Mouse (Mus musculus): Measurements from ENCODE around the gene Fat1.

Fat1 gene

DNA sequence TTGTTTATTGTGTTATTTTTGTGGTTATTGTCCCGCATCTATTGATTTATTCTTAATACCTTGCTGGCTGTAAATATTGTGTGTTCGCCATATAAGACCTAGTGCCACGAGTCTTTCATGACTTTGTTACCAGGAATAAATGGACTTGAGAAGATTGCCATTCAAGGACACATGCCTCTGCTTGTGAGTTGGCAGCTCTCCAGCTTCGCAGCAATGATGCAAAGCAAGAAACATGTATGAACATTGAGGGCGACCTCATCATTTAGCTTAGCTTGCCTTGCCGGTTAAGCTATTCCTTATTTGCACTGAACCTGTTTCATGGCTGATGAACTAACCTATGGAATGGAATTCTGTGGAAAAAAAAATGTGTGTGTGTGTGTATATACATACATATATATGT lies 26.2 kb downstream of the Fat1 start:
- in situ Hi-C loops (cut with MboI, MseI), result no loop called here

DNA sequence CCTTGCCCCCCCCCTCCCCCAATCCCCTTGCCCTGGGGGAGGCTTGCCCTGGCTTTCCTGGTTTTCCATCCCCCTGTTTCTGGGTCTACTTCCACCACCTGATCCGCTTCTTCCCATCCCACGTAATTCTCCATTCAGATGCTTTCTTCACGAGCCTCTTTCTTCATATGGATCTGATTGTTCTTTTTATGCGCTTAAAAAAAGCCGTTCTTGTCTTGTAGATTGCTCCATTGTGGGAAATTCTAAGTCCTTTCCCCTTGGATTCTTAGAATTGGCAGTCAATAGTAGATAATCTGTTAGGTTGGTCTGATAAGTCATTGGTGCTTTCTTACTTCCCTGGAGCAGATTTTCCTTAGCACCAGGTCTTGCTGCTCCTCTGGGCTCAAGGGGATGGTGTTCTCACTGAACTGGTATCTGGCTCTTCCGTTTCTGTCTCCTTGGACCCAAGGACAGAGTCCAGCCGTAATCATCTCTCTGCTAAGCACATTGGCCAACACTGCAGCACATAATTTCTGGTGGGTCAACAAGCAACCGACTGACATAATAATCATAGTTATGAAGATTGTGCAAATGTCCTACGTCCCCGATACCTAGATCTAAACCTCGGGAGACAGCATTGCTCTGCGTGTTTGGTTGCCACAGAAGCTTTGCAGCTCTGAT lies 27.5 kb downstream of the Fat1 start:
- in situ Hi-C loops (cut with MboI, MseI), result no loop called here

DNA sequence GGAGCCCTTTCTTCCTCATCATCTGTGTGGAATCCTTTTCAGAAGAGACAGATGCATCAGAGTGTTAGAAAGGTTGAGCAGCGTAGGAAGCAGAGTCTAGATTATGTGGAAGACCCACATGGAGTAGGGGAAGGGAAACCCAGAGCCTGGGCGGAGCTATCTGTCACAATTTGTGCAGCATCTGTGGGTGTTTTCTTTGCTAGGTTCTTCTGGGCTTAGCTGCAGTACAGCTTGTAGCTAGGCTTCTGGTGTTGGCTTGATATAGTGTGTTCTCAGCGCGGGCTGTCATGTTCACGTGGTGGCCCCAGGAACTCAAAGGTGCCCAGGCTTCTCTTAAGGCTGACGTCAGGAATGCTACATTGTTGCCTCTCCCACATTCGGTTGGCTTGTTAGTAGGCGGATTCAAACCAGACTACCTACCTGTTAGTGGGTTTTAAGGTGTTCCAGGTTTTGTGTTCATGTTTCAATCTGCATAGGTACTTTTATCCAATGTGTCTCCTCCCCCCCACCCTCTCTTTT lies 32.3 kb downstream of the Fat1 start:
- in situ Hi-C loops (cut with MboI, MseI), result no loop called here

DNA sequence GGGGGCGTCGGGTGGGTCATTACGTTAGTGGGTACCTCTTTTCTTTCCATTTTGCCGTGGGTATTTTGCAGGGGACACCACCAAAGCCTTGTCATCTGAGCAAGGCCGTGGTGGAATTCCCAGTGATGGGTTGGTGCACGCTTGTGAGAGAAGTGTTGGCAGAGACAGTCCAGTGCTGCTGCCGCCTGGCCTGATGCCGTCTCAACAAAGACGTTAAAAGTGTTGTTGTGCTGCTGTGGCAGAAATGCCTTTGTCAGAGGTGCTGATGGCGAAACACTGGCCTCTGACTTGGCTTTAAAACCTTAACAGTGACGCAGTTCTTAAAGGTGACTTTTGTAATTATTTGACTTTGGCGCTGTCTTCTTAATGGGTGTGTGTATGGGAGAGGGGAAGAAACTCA lies 34.8 kb downstream of the Fat1 start:
- in situ Hi-C loops (cut with MboI, MseI), result no loop called here

DNA sequence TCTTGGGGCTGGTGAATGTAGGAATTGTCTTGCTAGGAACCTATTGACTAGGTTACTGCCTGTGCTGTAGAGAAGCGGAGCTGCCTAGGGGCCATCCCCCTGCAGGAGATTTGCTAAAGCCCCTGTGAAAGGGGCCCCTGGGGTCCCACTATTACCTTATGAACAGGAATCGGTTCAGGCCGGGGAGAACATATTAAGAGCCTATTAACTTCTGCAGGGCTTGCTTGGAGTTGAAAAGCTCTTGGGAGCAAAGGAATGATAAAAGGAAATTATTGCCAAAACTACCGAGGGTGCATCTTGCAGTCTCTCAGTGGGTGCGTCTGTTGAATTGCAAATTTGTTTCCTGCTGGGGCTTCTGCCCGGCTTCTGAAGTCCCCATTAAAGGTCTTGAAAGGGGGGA lies 36.1 kb downstream of the Fat1 start:
- in situ Hi-C loops (cut with MboI, MseI), result no loop called here

DNA sequence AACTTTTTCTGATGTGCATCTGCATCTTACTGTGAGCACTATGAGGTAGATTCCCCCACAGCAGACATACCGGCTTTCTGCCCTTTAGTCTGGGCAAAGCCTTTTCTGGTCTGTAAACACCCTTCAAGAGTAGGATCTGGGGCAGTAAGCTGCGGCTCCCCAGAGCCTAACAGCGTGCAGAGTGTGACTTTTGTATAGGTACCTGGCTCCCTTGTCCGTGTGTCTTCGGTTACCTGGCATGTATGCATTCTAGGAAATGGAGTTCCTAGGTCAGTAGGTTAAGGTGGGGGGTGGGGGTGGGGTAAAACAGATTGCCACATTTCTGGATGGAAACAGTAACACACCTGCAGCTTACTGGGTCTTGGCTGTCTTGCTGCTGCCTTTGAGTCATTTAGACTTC lies 36.7 kb downstream of the Fat1 start:
- in situ Hi-C loops (cut with MboI, MseI), result no loop called here

DNA sequence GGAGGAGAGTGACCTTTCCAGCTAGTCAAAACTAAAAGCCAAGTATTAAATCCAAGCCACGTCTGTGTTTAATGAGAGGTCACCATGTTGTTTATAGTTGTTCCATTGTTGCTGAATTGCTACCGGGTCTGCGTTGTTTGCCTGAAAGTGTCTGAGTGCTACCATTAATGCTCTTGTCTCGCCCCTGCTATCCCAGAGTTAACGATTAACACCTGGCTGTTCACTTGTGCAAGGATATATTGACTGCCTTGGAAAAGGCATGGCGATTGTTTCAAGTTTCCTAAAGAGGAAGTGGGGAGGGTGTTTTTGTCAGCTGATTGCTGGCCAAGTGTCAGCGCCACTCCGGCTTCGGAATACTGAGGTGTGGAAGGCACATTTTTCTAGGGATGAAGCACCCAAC lies 39.9 kb downstream of the Fat1 start:
- in situ Hi-C loops (cut with MboI, MseI), result no loop called here

DNA sequence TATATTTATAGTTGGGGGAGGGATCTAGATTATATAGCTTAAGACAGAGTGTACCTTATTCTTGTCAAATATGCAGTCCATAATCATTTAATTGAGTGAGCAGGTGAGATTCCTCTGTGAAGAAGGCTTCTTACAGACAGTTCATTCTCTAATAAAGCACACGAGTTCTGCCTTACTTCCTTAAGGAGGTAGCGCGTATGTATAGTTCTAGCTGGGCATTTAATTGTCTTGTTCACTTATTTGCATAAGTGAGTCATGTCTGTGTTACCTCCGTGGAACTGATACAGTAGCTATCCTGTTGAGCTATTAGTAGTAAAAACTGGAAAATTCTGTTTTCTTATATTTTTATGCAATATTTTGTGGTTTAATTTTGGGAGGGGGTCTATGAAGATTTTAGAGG lies 40.4 kb downstream of the Fat1 start:
- in situ Hi-C loops (cut with MboI, MseI), result no loop called here

DNA sequence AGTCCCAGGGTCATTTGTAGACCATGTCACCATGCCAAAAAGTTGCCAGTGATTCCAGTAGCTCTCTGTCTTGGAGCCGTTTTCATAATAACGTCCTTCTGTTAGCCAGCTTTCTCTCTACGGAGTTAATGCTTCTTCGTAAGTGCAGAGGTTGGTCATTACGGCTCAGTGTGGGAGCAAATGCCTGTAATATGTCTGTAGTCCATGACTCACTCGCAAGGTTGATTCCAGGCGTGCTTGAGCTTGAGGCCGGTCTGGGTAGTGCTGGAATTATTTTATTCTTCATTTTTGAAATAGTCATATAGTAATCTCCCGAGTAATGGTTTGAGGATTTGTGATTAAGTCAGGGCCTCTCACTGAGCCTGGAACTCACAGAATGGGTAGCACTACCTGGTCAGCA lies 43.4 kb downstream of the Fat1 start:
- in situ Hi-C loops (cut with MboI, MseI), result no loop called here

DNA sequence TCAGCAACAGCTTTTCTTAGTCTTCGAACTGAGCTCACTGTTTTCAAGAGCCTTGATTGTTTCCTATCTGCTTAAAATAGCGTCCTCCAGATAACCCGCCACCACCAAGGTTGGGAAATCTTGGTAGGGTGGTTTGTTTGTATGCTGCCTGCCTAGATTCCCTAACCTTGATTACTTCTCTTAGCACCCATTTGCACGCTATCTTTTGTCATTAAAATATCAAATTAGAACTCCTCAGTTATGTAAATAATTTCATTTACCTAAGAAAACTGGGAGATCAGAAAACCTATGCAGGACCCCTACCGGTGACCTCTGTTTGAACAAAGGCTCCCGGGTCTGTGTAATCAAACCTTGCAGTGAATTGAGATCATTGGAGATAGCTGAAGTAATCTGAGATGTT lies 44.0 kb downstream of the Fat1 start:
- in situ Hi-C loops (cut with MboI, MseI), result no loop called here

DNA sequence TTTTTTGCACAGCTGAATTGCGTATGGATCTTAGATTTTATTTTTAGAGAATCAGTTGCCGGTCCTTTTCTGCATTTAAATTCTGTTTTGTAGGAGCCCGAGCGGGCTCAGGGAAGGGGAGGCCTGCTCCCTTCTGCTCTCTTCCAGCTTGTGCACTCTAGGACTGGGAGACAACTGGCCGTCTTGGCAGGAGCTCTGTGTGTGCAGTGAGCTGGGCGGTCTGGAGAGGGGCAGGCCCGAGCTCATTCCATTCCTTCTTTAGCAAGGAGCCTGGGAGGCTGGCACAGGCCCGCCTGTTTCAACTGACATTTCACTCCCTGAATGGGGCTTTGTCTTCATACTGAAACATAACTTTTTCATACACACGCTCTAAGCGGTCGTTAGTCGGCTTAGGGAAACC lies 44.8 kb downstream of the Fat1 start:
- in situ Hi-C loops (cut with MboI, MseI), result no loop called here

DNA sequence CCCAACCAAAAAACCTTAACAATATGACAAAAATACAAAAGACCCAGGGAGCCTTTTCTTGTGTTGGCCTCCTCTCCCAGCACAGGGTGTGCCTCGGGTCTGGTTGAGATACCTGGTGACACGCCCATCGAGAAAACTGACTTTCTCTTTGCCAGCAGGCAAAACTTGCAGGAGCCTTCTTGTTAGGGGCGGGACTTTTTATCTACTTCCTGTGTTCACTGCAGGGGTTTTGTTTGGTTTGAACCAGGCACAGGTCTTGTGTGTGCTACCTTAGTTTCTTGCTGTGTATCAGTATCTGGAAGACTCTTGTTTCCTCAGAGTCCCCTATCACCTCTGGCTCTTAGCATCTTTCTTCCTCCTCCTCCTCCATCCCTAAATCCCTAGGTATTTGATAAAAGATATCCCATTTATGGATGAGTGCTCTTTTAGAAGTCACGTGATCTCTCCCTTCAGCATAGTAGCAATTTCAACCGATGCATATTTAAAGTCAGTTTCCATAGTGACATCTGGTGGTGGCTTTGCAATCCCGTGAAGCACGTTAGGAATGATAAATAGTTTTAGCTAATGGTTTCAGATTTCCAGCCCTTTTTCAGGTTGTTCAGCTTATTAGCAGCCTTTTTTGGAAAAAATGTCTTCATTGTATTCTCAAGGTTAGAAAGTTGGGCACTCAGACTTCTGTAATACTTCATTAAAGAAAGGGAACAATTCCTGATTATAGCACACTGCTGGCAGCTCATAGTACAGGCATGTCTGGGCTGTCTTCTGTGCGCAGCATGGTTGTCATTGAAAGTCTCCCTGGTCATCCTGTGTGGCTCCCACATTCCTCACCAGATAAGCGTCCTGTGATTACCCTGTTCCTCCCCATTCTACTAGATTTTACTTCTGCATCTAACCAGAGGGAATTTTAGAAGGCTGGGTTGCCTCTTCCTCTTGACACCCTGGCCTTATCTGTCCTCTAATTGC lies 50.4 kb downstream of the Fat1 start:
- in situ Hi-C loops (cut with MboI, MseI), result no loop called here

DNA sequence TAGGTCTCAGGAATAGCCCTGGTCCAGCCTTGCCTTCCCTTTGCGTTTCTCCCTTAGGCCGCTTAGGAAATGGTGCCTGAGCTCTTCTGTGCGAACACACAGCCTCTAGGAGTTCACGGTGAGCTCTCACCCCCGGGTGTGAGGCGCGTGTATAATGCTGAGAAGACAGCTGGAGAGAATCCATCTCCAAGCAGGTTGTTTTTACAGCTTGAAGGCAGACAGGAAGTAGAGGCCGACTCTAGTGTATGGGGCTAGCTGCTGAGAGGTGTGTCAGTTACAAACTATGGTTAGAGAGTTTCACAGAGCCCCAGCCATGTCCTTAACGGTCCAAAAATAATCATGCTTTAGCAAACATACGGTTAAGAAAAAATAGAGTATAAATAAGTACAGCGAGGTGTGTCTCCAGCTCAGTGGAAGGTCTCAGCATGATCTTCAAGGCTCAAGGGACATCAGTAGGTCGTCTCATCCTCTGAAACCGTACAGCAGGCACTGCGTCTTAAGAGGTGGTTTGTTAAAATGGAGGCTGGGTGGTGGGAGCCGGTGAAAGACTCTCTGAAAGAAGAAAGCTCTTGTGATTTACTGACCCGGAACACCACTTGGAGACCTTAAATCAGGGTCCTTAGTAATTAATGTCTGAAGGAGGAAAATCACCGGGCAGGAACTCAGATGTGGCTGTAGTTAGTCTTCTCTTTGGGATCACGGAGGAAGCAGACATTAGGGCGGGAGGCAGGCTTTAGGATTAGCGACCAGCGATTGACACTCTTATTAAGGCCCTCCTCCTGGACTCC lies 56.6 kb downstream of the Fat1 start:
- in situ Hi-C loops (cut with MboI, MseI), result no loop called here

DNA sequence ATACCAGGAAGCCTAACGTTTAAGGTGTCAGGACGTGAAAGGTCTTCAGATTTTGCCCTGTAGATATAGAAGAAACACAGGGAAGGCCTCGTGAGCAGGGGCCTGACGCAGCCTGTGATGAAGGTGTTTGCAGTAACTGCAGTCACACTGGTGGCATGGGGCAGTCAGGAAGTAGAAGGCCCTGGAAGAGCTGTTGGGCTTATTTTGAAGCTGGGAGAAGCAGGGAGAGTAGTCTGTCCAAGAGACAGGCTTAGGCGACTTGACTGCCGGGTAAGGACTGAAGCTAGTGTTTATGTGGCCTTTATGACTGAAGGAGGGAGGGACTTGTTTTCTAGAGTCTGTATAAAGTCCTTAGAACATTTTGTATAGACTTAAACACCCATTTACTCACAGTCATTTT lies 57.4 kb downstream of the Fat1 start:
- in situ Hi-C loops (cut with MboI, MseI), result no loop called here

DNA sequence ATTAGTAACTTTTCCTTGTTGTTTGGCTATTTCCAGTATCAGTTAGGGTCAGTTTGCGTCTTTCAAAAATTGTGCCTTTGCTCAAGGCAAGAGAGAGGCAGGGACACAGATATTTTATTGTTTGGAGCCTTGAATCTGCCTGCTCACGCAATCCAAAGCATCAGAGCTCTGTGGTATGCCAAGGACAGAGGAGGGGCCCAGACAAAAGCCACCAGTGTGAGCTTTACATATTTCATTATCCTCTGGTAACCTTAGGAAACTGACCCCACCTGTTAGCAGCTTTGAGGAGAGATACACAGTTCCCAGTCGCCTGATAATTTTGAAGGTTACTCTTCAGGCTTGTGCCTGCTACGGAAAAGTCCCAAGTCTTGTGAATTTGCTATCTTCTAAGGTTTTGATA lies 58.1 kb downstream of the Fat1 start:
- in situ Hi-C loops (cut with MboI, MseI), result no loop called here

DNA sequence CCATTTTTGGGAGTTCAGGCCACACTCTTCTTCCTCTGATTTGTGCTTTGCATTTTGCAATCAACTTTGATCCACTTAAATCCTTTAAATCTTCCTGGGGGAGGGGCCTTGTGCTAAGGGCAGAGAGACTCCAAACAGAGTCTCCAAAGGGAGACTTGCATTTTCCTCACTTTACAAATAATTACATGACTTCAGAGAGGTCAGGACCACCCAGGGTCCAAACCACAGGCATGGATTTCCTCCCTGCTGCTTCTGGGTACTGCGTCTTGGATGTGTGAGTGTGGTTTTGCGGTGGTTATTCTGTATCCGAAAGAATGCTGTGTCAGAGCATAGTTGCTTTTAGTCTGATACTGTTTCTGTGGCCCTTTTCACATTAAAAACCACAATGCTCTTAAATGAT lies 61.2 kb downstream of the Fat1 start:
- in situ Hi-C loops (cut with MboI, MseI), result no loop called here

DNA sequence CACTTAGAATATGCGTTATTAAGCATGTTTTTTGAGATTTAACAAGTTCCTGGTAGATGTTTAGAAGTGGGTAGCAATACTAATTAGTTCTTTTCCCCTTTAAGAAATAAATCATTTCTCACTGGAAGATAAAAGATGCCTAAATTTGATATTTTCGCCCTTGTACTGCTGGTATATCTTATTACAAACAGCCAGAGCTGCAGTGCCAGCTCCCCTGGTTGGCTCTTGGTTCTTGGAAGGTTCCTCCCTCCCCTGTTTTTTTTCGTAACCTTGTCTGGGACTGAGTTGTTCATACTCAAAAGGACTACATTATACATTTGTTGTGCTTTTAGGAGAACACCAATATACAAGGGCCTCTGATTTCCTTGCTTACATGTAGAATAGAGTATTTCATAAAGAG lies 62.1 kb downstream of the Fat1 start:
- in situ Hi-C loops (cut with MboI, MseI), result no loop called here

DNA sequence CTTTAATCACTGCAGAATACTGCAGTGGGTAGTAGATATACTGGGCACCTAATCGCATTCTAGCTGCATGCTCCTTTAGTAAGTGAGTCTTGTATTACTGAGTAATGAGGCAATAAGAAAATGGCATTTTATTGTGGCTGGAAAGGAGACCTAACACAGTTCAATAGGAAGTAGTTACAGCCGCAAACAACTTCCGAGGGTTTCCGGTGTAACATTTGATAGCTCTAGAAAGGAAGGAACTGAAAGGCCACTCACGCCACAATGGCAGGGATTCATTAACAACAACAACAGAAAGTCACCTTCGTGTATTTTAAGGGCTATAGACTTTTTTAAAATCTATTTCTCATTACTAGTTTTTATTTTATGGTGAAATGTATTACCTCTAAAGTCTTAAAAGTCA lies 62.6 kb downstream of the Fat1 start:
- in situ Hi-C loops (cut with MboI, MseI), result no loop called here

DNA sequence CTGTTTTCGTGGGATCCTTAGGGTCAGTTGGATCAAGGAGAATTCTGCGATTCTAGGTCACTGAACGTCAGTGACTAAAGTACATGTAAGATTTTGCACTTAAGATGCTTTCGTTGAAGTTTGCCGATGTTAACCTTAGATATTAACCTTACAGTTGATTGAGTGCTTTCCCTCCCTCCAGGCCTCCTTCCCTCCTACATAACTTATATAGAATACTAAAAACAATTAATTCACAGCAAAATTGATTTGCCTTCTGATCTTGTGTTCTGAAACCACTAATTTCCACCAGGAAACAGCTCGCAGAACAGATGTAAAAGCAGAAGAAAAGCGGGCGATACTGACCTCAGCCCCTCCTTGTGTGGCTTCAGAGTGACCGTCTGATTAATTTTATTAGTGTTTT lies 63.0 kb downstream of the Fat1 start:
- in situ Hi-C loops (cut with MboI, MseI), result no loop called here

DNA sequence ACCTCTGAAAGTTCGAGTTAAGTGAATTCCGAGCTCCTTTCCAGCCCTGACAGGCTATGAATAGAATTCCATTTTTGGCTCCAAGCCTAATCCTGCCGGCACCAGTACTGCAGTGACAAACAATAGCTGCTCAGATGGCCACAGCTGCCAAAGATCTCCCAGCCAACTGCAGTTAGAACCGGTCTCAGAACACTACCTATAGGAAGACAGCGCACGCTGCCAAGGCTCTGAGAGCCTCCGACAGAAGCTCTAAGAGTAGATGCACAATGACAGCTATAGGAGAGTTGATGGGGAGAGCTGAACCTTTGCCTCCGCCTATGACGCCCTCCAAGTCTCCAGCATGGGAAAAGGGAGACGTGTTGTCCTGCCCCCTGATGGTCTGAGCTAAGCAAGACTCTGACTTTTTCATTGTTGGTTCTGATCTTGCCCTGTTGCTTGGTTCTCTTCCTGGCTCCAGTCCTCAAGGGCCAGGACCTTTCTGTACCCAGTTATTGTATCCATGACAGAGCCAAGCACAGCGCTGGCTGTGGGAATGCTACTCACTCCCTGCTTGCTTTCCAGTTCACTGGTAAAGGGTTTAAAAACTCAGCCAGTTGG lies 63.5 kb downstream of the Fat1 start:
- in situ Hi-C loops (cut with MboI, MseI), result no loop called here

DNA sequence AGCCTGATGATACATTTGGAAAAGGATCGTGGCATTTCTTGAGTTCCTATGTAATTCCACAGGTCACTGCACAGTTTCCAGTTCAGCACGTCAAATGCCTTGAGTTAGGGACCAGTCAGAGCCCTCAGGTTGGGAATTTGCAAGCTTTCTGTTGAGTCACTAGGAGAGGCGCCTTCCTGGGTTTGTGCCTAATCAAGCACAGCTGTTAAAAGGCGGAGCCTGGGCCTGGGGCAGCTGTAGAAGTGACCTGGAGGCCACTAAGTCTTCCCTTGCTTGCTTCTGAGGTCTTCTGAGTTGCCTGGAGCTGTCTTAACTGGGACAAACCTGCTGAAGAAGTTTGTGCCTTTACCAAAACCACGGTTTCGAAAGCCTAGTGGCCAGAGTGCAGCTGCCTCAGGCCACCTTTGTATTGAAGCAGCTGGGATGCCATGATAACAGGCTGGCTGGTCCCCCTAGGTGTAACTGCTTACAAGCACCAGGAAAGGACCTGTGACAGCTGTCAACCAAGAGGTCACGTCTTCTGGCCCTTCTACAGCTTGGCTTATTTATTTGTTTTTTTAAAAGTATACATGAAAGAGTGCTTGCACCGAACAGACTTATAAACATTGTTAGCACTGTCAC lies 66.4 kb downstream of the Fat1 start:
- in situ Hi-C loops (cut with MboI, MseI), result no loop called here
